Mouse (Mus musculus) urinary bladder, postnatal 10 days (tissue): ENCODE data around the gene Yju2.
"Not testable (repeated sequence)": the region's sequence is repeated elsewhere in the genome, so short reads cannot be mapped to it uniquely, and the experiment has no call there.

ENCODE experiments used
- DNase-seq: peaks from one replicate; pipeline ENCODE4 v3.0.0; 2022; ENCODE audit warnings: low spot score

Yju2 gene

DNA sequence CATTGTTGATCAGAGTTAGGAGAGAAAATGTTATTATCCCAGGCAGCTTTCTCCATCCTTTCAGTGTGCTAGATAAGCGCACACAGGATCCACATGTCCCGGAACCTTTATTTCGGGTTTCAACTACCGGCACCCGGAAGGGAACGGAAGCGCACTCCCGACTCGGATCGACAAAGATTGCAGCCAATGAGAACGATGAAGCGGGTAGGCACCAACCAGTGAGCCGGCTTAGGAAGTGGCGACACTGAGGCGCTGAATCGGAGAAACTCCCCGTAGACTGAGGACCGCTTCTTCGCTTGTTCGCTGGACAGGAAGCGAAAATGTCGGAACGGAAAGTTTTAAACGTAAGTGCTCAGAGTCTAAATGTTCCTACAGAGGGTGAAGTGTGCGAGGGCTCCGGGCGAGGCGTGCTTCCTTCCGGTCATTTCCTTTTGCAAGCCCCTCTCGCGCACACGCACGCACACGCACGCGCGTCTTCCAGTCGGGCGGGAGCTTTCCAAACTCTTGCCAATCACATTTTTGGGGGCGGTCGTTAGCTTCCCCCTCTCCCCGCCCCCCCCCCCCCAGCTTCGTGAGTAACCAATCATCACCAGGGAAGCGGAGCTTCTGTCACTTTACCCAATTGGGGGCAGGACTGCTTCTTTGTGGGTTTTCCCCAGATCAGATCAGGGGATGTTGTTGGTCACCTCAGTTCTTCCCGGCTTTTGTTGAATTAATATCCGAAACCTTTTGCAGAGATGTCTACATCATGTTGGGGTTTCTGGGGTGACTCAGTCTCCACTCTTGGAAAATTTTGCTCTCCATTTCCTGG is at the start of gene Yju2:
TSS of gene Yju2 (plus strand) at position 182 of the 811 bp plus-strand sequence.
- peak; percentile 61 for DNase-seq

DNA sequence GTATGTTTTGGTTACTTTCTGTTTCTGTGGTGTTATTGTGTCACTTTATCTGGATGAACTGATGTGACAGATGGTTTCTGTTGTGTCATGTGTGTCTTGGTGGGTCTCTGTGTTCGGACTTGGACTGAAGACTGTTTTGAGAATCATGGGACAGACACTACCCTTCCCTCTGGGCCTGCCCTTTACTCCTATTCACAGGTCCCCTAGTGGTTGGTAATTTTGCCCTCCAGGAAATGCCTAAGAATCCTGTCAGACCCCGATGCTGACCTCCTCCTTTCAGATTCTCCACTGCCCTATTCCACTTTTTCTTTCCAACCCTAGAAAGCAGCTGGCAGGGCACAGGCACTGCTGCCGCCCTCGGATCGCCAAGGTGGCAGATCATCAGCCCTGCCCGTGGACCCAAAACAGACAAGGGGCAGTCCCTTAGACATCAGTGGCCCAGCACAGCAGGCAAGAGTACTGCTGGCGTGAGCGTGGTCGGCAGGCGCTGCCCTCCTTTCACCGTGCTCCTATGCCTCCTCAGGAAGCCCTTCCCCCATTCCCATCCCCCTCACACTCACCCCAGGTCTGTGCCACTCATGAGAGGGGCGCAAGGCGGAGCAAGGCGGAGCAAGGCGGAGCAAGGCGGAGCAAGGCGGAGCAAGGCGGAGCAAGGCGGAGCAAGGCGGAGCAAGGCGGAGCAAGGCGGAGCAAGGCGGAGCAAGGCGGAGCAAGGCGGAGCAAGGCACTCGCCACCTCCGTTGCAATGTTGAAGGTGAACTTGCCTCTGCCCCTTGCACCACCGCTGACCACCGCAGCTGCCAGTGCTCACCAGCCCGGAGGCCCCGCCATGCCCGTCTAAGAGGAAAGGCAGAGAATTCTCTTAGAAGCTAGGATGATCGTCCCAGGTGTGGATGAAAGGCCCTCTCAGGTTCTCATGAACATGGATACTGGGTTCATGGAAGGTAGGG is 27.1 kb upstream of the Yju2 start:
- DNase-seq, result no peak

DNA sequence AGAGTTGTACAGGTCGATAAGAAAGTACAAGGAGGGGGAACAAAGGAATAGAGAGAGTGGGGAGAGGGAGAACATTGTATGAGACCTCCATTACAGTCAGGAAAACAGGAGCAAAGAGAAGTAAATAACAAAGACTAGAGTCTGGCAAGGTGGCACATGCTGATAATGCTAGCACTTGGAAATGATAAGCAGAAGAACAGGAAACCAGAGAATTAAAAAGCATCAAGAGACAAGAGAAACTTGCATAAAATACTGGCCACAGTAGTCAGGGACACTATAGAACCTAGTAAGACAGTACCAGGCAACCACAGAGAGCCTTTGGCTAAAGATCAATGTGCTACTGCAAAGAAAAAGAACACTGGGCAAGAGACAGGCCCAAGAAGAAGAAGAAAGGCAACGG is 26.3 kb upstream of the Yju2 start:
- DNase-seq, result no peak

DNA sequence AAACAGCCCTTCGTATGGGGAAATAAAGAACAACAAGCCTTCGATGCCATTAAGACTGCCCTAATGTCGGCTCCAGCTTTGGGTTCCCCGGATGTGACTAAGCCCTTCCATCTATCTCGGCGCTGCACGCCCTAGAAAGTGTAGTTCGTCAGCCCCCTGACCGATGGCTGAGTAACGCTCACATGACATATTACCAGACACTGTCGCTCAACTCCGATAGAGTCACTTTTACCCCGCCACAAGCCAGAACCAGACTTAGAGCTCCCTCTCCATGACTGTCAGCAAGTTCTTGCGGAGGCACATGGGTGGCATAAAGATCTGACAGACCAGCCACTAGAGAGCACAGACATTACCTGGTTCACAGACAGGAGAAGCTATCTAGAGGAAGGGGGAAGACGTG is 25.7 kb upstream of the Yju2 start:
- no peak for DNase-seq

DNA sequence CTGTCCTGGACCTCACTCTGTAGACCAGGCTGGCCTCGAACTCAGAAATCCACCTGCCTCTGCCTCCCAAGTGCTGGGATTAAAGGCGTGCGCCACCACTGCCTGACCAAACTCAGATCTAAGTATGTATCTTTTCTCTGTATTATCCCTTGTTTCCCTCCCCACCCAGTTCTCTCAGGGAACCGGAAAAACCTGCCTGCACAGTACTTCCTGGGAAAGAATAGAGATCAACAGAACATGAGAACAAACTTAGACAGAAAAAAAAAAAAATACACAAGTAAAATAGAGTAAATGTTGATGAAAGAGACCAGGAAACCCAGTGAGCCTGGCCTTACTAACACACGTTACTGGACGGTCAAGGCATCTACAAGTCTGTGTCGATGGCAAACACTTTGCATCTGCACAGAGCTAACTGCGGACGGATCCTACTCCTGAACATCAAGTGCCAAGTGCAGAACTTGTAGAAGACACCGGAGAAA is 14.5 kb upstream of the Yju2 start:
- DNase-seq, result not testable (repeated sequence)

DNA sequence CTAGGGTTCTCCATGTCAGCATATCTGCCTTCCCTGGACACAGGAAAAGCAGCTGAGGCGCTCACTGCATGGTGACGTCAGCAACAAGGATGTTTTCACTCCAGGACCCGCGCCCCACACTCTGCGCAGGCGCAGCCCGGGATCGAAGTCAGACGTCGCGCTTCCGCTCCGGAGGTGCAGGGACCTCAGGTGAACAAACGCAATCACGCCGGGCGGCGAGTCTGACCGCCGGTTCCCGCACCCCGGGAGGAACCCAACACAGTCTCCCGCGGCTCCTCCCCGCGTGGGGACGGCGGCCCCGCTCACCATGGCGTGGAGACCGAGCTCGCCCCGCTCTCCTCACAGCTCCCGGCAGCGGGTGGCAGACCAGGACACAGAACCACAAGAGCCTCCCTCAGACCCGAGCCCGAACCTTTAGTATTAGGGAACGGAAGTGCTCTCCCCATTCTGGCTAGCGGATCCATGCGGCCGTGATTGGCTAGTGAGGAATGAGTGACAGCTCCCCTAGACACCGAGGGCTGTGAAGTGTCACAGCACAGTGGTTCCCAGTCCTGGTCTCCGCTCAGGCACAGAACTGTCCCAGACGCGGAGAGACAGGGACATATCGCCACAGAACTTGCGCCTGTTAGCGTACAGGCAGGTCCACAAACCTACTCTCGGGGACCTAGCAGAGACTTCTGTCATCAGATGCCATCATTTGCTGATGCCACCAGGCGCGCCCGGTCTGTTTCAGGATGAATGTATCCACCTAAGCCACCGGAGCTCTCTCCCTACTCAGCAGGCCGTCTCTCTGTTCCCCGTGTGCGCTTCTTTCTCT is 13.8 kb upstream of the Yju2 start:
- DNase-seq, result peak; percentile 71

DNA sequence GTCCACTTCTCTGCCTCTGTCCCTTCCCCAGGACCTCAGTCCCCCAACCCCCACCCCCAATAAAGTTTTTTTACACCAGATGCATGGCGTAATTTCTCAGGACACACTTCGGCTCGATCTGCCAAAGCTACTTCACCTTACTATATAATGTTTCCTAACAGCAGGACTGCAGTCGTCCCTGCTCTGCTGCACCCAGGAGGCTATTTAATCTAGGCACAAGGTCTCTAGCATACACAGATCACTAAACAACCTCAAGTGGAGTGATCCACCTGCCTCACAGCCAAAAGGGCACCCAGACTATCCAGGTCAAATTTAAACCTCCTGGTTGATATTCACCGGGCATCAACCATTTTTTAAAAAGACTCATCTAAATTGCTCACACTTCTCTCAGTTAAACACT is 13.2 kb upstream of the Yju2 start:
- DNase-seq, result no peak

DNA sequence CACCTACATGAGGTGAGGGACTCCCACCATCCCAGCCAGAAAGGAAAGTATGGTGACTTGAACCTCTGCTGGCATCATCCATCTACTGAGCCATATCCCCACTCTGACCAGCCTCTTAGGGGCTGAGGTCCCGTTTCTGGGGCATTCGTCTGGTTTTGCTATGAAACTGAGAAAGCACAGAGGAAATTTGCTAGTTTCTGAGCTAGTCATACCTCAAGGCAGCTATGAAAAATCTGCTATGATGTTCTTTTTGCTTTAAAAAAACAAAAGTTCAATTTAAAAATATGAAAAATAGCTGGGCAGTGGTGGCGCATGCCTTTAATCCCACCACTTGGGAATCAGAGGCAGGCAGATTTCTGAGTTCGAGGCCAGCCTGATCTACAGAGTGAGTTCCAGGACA is 10.3 kb upstream of the Yju2 start:
- DNase-seq, result no peak

DNA sequence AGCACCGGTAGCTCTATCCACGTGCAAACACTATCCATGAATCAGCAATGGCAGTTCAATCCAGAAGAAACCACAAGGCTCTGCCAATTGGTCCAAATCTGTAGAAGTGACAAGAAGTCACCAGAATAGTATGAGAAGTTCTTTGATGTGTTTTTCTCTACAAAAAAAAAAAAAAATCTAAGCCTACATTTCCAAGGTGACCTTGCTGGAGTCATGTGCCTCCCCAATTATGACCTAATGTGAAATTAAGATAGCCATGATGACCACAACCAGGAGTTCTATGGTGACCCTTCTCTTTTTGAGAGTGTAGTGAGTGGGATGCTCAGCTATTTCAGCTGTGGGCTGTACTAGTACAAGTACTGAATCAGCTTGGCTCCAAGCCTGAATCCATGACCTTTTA is 9.5 kb upstream of the Yju2 start, which contains the start of gene Zfp119b:
TSS of gene Zfp119b (minus strand) at position 101 of the 400 bp plus-strand sequence.
- no peak for DNase-seq

DNA sequence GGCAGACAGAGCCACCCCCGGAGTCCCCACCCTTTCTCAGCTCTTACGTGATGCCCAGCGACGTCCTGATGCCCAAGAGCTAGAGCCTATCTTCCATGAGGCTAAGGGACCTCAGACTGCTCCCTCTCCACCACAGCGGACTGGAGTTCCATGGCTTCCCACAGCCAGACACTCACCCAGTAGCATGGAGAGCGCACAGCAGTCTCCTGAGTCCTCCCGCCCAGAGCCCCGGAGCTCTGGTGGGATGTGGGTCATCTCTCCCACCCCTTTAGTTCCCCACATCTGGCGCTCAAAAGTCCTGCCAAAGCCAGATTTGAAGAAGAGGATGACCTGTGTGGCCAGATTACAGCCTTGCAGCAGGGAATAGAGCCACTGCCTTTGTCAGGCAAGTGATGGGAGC is 8.3 kb upstream of the Yju2 start:
- no peak for DNase-seq

DNA sequence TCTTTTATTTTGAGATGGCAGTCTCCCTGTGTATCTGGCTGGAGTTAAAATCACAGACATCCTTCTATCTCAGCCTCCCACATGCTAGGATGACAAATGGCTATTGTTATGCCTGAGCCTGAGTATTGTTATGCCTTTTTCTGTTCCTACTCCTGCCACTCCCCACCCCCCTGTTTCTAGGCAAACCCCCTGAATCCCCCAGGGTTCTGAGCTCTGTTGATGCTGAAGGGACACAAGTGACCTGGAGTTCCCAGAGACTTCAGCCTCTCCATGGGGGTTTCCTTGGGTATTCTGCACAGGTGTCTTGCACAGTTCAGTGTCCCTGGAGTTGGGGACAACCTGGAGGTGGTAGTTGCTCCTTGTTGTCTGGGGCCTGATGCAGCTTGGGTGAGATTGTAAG is 6.9 kb upstream of the Yju2 start:
- no peak for DNase-seq

DNA sequence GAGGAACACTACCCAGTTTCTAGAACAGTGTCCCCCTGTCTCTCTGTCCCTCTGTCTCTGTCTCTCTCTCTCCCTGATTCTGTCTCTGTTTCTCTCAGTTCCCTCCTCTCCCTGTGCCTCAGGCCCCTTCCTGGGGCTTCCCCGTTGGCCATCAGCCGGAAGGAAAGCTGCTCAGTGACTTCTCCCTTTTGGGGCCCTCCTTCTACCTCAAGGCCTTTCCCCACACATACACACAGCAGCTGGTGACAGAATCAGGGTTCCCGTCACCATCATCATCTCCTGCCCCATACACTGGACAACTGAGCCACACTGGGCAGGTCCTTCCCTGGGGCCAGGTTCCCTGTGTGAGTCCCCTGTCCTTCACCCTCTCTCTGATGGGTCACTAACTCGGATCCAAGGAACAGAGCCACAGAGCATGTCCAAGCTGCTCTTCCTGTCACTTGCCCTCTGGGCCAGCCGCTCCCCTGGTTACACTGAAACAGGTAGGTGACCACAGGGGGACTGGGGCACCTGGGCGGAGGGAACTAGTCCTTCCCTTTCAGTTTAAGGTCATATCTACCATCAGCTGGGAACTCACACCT is 6.4 kb upstream of the Yju2 start, which contains the start of gene Ebi3:
TSS of gene Ebi3 (plus strand) at position 194 of the 581 bp plus-strand sequence.
- no peak for DNase-seq

DNA sequence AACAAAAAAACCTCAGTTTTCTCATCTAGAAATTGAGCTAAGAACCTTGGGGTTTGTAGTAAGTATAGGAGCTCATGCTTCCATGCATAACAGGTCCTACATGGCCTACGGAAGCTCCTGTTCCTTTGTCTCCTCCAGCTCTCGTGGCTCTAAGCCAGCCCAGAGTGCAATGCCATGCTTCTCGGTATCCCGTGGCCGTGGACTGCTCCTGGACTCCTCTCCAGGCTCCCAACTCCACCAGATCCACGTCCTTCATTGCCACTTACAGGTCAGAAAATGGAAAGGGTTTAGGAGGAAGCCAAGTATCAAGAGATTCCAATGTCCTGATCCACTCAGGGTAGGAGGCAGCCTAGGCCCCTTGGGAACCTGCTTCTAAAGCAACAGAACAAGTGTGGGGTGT is 5.1 kb upstream of the Yju2 start:
- no peak for DNase-seq

DNA sequence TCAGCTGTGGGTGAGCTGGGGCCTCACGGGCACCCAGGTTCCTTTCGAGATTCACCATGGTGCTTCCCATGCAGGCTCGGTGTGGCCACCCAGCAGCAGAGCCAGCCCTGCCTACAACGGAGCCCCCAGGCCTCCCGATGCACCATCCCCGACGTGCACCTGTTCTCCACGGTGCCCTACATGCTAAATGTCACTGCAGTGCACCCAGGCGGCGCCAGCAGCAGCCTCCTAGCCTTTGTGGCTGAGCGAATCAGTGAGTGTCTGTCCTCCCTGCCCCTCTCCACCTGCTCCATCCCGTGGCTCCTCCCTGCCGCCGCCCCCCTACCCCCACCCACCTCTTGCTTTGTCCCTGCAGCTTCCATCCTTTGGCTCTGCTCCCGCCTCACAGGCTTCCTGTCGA is 4.7 kb upstream of the Yju2 start:
- no peak for DNase-seq

DNA sequence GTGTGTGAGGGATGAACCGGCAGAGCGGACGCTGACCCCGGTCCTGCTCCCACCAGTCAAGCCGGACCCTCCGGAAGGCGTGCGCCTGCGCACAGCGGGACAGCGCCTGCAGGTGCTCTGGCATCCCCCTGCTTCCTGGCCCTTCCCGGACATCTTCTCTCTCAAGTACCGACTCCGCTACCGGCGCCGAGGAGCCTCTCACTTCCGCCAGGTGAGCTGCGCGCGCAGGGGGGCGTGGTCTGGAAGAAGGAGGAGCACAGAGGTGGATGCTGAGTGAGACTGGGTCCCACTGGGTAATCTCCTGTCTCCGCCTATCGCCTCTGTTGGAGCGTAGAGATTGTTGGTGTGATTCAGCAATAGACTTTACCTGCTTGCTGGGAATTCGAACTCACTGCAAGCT is 2.8 kb upstream of the Yju2 start:
- no peak for DNase-seq

DNA sequence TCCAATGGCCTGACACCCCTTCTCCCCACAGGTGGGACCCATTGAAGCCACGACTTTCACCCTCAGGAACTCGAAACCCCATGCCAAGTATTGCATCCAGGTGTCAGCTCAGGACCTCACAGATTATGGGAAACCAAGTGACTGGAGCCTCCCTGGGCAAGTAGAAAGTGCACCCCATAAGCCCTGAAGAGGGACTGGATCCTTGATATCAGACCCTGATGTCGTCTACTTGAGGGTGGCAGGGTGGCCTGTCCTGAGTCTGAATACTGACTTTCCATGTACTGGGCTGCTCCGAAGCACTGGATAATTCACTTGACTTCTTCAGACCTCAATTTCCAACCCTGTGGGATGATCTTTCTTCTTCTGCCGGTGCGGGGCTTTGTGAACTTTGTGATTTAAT is 2.3 kb upstream of the Yju2 start:
- no peak for DNase-seq

DNA sequence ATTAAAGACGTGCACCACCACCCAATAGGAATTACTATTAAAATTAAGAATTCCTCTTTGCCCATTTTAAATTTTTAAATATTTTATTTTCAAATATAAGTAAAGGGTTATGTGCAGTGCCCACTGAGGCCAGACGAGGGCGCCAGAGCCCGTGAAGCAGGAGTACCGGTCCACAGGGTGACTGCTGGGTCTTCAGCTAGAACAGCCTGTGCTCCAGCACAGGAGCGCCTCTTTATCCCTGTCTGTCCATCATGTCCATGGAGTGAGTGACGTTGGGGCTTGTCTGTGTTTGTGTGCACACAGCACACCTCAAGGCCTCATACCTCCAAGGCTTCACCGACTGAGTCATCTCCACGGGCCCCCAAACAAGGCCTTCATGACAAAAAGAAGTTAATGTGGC is 1.7 kb upstream of the Yju2 start:
- DNase-seq, result no peak

DNA sequence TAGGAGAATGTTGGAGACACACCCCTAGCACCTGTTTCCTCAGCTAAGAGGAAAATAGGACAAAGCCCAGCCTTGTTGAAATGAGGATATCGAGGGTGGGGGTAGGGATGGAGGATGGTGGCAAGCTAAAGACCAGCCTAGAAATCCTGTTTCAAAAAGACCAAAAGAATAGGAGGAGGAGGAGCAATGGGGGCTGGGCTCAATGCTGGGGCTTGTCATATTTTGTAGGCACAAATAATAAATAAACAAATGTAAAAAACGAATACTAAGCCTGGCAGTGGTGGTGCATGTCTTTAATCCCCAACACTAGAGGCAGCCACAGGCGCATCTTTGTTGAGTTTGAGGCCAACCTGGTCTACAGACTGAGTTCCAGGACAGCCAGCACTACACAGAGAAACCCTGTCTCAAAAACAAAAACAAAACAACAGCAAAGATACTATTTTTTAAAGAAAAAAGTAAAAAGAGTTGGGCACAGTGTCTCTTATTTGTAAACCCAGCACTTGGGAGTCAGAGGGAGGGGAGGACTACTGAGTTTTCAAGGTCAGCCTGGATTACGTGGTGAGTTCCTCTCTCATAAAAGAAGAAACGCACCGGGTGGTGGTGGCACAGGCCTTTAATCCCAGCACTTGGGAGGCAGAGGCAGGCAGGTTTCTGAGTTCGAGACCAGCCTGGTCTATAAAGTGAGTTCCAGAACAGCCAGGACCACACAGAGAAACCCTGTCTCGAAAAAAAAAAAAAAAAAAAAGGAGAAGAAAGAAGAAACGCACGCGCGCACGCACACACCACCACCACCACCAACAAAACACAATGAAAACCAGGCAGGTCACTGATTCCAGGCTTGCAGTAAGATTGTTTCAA is 944 bp upstream of the Yju2 start:
- DNase-seq, result no peak

DNA sequence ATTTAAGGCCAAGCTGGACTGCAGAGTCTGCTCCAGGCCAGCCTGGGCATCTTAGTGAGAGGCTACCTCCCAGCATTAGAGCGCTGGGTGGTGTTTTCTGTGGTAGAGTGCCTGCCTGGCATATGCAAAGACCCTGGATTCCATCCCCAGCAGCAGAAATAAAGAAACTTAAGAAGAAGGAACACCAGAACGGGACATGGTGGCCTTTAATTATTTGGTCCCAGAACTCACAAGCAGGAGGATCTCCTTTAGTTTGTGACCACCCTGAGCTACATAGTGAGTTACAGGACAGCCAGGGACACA is 364 bp upstream of the Yju2 start:
- no peak for DNase-seq

DNA sequence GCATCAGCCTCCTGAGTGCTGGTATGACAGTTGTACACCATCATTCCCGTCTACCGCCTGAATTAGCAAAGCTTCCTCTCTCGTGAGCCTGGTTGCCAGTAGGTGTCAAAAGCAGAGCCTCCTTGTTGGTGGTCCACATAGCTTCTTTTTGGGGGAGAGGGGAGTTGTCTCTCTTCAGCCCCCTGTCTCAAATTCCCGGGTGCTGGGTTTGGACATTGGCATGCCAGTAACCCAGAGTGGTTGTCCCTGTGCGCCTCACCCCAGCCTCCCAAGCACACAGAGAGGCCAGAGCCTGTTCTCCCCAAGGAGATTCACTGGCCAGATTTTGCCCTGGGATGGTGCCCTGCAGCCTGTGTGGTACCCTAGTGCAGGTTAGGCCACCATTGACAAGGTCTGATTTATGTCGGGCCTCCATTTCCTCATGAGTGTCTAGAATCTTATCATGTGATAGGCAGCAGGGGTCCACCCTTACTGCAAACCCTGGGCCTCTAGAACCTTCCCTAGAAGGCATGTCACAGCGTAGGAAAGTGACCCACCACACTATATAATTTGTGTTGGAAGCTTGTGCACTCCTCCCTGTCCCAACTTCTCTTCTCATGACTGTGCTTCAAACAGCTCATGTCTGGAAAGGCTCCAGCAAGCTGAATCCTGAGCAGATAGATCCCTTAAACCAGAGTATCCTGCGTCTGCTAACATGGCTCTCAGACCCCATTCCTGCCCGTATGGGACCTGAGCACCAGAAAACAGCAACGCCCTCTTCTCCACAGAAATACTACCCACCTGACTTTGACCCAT is 1.2 kb downstream of the Yju2 start:
- no peak for DNase-seq
